Mouse (Mus musculus): Measurements from ENCODE around the gene Scrn2.
A peak's percentile ranks its signal among the peaks of the same experiment; 100 is the strongest.

DNA sequence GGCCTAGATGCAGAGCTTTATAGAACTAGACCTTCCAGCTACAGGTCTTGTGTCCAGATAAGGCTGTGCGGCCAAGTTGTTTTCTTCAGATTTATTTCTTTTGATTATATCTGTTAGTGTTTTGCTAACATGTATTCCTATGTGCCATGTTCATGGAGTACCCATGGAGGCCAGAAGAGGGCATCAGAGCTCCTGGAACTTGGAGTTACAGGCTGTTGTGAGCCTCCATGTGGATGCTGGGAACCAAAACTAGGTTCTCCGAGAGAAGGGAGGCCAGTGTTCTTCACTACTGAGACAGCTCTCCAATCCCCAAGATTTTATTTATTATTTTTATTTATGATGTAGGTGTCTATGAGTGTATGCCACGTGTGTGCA lies 34.2 kb downstream of the Scrn2 start:
- peak; percentile 54 for TF ChIP-seq CTCF (IDR thresholded peaks at IDR 0.05; ENCODE audit: low read depth)
- no peak for TF ChIP-seq EP300 (optimal IDR thresholded peaks at IDR 0.05)
